Mouse (Mus musculus): ENCODE measurements around the gene Gja4. TPM values are rescaled to one million over a fixed set of nuclear protein-coding genes. Genes with fewer than 3 reads are reported as not detected.

The Gja4 gene
- not detected for total RNA-seq (2023)

GRCm38 (mm10) chr4:127313861-127314260 is at the start of gene Gja4:
Gja4 (minus strand) TSS chr4:127314039.

GRCm38 (mm10) chr4:127358018-127358417 is 44.2 kb upstream of the Gja4 start, which contains the start of gene Gjb5:
Gjb5 (minus strand) TSS chr4:127358181.

GRCm38 (mm10) chr4:127353951-127354438 is 40.2 kb upstream of the Gja4 start, which contains the start of gene Gjb4:
Gjb4 (minus strand) TSS chr4:127354081.

GRCm38 (mm10) chr4:127330181-127331100 is 16.6 kb upstream of the Gja4 start, which contains the start of gene Gjb3:
Gjb3 (minus strand) TSS chr4:127330844.

Other genes starting within 250 kb of the Gja4 start
- 1 to 10 TPM; 7.0 TPM for gene Zmym6, start 236.7 kb downstream of the Gja4 start, total RNA-seq (2023)
- 1 to 10 TPM; 5.1 to 5.5 TPM for gene Tmem35b, start 190.3 kb downstream of the Gja4 start, total RNA-seq (2023)
- gene Dlgap3, start 144.8 kb downstream of the Gja4 start, total RNA-seq (2023): not detected
- gene Smim12, start 70.3 kb downstream of the Gja4 start, total RNA-seq (2023): 10 to 100 TPM; 17.6 to 21.7 TPM
- 1 to 10 TPM; 3.5 to 3.6 TPM for gene Gjb3, start 16.8 kb upstream of the Gja4 start, total RNA-seq (2023)
- not detected for gene Gjb4, start 40.0 kb upstream of the Gja4 start, total RNA-seq (2023)
- not detected for gene Gjb5, start 44.1 kb upstream of the Gja4 start, total RNA-seq (2023)